Mouse (Mus musculus) heart, embryonic 10.5 days (tissue): ENCODE data around the gene Tmem135. TPM values are rescaled to one million over a fixed set of nuclear protein-coding genes. Genes with fewer than 3 reads are reported as not detected.

Experiments used
- DNase-seq: peaks from one replicate; pipeline ENCODE4 v3.0.0-alpha.2; 2017; ENCODE audit warnings: low spot score
- H3K27ac ChIP-seq: fragments of 300-500 bp; sonication (generic); 2 replicates; pipeline ENCODE4 v1.5.1; 2016; ENCODE audit warnings: mild to moderate bottlenecking
- H3K27me3 ChIP-seq: fragments of 300-500 bp; sonication (generic); 2 replicates; pipeline ENCODE4 v1.6.1; 2016; ENCODE audit warnings: mild to moderate bottlenecking; ENCODE audit not compliant: poor library complexity, insufficient read depth, severe bottlenecking
- H3K36me3 ChIP-seq: fragments of 300-500 bp; sonication (generic); 2 replicates; pipeline ENCODE4 v1.6.1; 2016; ENCODE audit warnings: mild to moderate bottlenecking, moderate library complexity
- H3K4me1 ChIP-seq: fragments of 300-500 bp; sonication (generic); 2 replicates; pipeline ENCODE4 v1.6.1; 2016; ENCODE audit warnings: mild to moderate bottlenecking
- H3K4me3 ChIP-seq: fragments of 300-500 bp; sonication (generic); 2 replicates; pipeline ENCODE4 v1.5.1; 2016; ENCODE audit warnings: mild to moderate bottlenecking, moderate library complexity
- H3K9me3 ChIP-seq: fragments of 300-500 bp; sonication (generic); 2 replicates; pipeline ENCODE4 v1.6.1; 2016; ENCODE audit warnings: mild to moderate bottlenecking, moderate library complexity
- WGBS: fragments of 180-500 bp; shearing (Covaris S2); methylation state at CpG from one replicate; pipeline ENCODE4 v1.1.7; 2016; 5-methylcytosine and 5-hydroxymethylcytosine counted together
- polyA plus RNA-seq: library from polyadenylated mRNA; unstranded; fragments of >200 nt; fragmentation: Nextera tagmentation; extraction: Ambion mirVana; gene quantifications from 2 replicates; pipeline ENCODE4 v1.2.1, GENCODE M21; 2016

Gene Tmem135
- polyA plus RNA-seq, 1 experiment from 2014 or later, result 29.2 TPM

DNA sequence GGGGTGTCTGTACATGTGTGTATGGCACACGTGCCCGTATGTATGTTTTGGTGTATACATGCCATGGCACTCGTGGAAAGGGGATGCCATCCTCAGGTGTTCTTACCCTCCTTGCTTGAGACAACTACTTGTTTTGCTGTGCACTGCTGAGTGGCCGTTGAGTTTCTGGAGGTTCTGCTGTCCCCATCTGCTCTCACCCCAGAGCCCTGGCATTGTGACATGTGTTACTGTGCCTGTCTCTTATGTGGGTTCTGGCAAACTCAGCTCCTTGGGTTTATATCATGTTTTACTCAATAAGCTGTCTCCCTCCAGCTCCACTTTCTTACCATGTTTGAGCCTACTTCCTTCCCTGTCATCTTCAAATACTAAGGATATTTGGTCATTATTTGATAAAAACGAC is 40.0 kb downstream of the Tmem135 start:
- DNase-seq, result no peak
- H3K27ac ChIP-seq, result no peak overlapping the region
- H3K27me3 ChIP-seq, result no peaks in the 10 kb centered on the region
- peaks cover 19% of the 10 kb centered on the region for H3K4me1 ChIP-seq
- 79% methylated on average over 5 of the region's 5 CpGs for WGBS
- H3K36me3 ChIP-seq, result no peaks in the 10 kb centered on the region
- no peak overlapping the region for H3K4me3 ChIP-seq
- no peaks in the 10 kb centered on the region for H3K9me3 ChIP-seq

DNA sequence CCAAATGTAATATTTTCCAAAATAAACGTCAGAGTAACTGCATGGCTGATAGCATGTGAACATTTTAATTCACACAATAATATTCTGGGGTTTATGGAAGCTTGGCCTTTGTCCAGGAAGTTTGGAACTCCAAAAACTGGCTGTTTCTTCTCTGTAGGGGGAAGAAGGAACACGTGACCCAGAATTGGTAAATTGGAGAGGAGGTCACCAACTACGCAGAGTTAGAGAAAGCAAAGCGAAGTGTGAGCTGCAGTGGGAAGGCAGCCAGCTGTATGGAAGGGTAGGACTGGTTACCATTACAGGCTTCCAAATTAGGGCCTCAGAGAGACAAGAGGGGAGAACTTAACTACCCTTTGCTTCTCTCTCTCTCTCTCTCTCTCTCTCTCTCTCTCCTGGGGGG is 47.7 kb downstream of the Tmem135 start:
- no peaks in the 10 kb centered on the region for H3K4me1 ChIP-seq
- no peak for DNase-seq
- no peaks in the 10 kb centered on the region for H3K9me3 ChIP-seq
- 82% methylated on average over 4 of the region's 4 CpGs for WGBS
- no peak overlapping the region for H3K27ac ChIP-seq
- no peaks in the 10 kb centered on the region for H3K36me3 ChIP-seq
- no peak overlapping the region for H3K4me3 ChIP-seq
- no peaks in the 10 kb centered on the region for H3K27me3 ChIP-seq

DNA sequence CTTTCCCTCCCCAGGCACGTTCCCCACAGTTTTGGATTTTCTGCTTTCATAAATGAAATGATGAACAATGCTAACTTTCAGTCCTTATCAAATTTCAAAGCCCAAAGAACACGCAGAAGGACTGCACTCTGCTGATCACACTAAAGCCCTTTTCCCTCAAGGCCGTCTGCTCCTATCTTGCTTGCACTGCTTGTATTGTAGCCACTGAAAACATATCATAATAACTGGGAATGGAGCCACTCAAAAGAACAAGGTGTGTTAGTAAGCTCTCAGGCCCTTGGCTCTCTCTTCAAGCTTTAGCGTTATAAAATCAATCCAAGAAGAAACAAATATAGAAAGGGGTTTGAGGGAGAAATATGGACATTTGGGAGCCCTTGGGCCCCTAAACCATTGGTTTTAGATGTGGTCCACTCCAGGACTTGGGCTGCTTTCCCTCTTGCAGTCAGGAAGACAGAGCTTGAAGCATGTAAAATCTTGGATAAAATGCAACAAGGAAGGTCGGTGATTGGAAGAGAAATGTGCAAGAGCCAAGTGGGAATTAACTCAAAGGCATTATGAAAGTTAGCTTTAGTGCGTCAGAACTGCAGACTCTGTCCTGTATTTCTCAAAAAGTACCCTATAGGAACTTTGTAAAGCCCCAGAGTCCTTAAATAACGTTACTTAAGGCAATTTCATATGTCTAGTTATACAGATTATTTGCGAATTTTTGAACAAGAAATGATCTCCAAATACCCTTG is 48.3 kb downstream of the Tmem135 start:
- DNase-seq, result no peak
- no peaks in the 10 kb centered on the region for H3K36me3 ChIP-seq

DNA sequence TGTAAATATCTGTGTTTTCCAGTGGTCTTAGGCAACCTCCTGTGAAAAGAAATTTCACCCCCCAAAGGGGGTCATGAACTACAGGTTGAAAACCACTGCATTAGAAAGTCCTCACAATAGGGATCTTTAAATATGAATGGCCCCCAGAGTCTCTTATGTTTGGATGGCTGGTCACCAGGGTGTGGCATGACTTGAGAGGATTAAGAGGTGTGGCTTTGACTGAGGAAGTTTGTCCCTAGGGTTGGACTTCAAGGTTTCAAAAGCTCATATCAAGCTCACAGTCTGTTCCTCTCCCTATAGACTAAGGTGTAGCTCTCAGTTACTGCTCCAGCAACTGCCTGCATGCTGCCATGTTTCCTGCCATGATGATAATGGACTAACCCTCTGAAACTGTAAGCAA is 62.0 kb downstream of the Tmem135 start:
- Histone ChIP-seq H3K4me3 (no peak overlapping the region), H3K9me3 (no peaks in the 10 kb centered on the region), H3K4me1 (peaks cover 7% of the 10 kb centered on the region), H3K36me3 (no peaks in the 10 kb centered on the region), H3K27me3 (no peaks in the 10 kb centered on the region), H3K27ac (no peak overlapping the region)
- no peak for DNase-seq

More for the DNA sequence above, 48.3 kb downstream of the Tmem135 start:
- Histone ChIP-seq H3K27ac (no peak overlapping the region), H3K4me1 (no peaks in the 10 kb centered on the region), H3K4me3 (no peak overlapping the region), H3K9me3 (no peaks in the 10 kb centered on the region), H3K27me3 (no peaks in the 10 kb centered on the region)
- WGBS, result 74% methylated on average over 8 of the region's 8 CpGs

DNA sequence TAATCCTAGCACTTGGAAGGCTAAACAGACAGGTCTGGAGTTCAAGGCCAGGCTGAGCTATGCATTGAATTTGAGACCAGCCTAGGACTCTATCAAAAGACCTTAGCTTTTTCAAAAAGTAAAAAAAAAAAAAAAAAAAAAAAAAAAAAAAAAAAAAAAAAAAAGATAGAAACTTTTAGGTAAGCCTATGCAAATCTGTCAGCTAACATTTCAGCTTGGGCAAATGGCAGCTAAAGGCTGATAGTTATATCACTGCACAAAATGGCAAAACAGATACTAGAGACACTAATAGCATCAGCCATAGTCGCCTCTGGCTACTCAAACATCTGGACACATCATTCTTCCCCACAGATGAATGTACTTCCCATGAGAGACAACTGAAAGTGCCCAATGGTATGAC is 64.2 kb downstream of the Tmem135 start:
- H3K27ac ChIP-seq, result no peak overlapping the region
- no peak for DNase-seq
- 87% methylated on average over 1 of the region's 1 CpGs for WGBS
- H3K9me3 ChIP-seq, result no peaks in the 10 kb centered on the region
- H3K27me3 ChIP-seq, result no peaks in the 10 kb centered on the region
- no peaks in the 10 kb centered on the region for H3K36me3 ChIP-seq
- H3K4me3 ChIP-seq, result no peak overlapping the region
- peaks cover 17% of the 10 kb centered on the region for H3K4me1 ChIP-seq

DNA sequence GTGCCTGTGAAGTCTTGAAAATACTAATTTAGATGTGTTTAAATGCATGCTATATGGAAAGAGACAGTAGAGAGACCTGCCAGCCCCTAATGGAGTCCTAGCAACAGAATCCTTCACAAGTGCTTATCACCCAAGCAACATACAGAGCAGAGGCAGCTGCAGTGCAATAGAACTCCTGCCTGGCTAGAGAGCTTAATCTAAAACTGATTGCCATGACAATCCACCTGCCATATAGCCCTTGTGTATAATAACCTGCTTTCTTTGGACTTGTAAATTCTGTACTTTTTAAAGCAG is 64.9 kb downstream of the Tmem135 start:
- Histone ChIP-seq H3K36me3 (no peaks in the 10 kb centered on the region), H3K27me3 (no peaks in the 10 kb centered on the region), H3K9me3 (no peaks in the 10 kb centered on the region), H3K4me1 (peaks cover 17% of the 10 kb centered on the region), H3K27ac (peak overlapping the region; percentile 95), H3K4me3 (peak overlapping the region; percentile 97)
- DNase-seq, result no peak

DNA sequence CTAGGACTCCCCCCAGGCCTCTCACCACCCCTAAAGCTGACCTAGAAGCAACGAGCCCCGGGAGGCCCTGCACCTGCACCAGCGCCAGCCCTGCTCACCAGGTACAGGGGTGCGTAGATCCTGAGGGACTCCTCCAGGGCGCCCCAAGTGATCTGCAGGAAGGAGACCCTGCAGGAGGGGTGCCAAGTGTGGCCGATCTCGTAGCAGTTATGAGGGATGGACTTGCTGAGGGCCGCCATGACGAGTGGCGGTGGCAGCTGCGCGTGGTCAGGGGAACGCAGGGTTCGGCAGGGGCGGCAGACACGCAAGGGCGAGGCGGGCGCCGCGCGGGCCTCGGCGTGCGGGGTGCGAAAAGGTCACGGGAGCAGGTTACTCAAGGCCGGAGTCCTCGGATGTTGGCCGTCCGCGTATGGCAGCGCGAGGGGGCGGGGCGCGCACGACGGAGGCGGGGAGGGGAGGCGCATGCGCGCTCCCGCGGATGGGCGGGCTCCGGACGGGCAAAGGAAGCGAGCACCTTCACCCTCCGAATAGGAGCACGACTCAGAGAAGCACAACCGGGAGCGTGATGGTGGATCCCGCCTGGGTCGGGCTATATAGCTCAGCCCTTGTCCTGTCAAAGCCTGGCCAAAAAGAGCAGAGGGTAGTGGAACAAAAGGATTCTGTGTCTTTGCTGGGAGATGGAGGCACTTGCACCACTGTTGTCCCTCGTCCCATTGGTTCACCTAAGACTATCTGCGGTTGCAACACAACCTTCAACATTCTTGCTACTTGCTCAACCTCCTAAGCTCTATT is 65.5 kb downstream of the Tmem135 start:
- Histone ChIP-seq H3K27me3 (no peaks in the 10 kb centered on the region), H3K27ac (peak overlapping the region; percentile 95), H3K9me3 (no peaks in the 10 kb centered on the region), H3K4me3 (peak overlapping the region; percentile 97), H3K4me1 (peaks cover 17% of the 10 kb centered on the region), H3K36me3 (no peaks in the 10 kb centered on the region)
- WGBS, result under 1% methylated on average over 57 of the region's 57 CpGs
- DNase-seq, result peak; percentile 94

DNA sequence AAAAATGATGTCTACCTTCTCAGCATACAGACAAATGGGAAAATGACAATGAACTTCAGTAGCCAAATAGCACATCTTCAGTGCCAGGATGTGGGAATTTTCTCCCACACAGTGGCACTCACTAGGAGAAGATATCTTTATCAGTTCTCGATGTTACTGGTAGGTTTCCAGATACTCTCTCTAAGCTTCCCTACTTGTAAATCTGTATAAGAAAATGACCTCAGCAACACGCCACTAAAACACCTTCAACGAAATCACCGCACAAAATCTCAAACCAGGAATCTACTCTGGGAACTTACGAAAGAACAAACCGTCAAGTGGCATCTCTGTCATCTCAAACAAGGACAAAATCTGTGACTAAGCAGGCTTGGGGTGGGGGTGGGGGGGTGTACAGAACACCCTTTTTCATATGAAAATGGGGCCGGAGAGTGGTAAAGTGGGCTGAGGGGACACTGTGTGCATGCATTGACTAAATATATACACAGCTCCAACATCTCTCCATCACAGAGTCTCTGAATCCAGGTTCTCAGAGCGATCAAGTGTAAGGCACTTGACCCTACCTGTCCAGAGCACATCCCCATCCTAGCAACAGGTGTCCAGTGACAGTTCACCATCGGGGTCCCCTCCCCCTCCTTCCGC is 66.2 kb downstream of the Tmem135 start:
- Histone ChIP-seq H3K9me3 (no peaks in the 10 kb centered on the region), H3K36me3 (no peaks in the 10 kb centered on the region), H3K4me3 (peak overlapping the region; percentile 97), H3K27ac (peak overlapping the region; percentile 95), H3K27me3 (no peaks in the 10 kb centered on the region), H3K4me1 (peaks cover 17% of the 10 kb centered on the region)
- DNase-seq, result no peak
- 33% methylated on average over 10 of the region's 10 CpGs for WGBS

DNA sequence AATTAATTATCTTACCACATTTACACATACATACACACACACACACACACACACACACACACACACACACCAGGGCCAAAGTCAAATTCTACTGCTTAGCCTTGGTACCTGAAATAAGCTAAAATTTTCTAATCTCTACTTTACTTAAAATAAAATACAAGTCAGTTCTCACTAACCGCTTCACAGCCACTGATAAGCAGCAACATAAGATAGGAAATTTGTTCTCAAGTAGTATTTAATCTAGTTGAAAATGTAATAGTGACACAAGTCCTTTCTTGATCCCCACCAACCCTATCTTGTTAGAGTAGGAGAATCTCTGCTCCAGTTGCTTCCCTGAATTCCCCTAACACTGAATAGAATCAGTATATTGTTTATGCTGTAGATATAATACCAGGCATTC is 67.6 kb downstream of the Tmem135 start:
- H3K9me3 ChIP-seq, result no peaks in the 10 kb centered on the region
- no peak overlapping the region for H3K27ac ChIP-seq
- DNase-seq, result no peak
- no peak overlapping the region for H3K4me3 ChIP-seq
- H3K36me3 ChIP-seq, result 0 out of 2 replicates have a peak, but pooled peaks cover 2% of the 10 kb centered on the region
- WGBS, result 55% methylated on average over 1 of the region's 1 CpGs
- H3K4me1 ChIP-seq, result peaks cover 17% of the 10 kb centered on the region
- no peaks in the 10 kb centered on the region for H3K27me3 ChIP-seq

DNA sequence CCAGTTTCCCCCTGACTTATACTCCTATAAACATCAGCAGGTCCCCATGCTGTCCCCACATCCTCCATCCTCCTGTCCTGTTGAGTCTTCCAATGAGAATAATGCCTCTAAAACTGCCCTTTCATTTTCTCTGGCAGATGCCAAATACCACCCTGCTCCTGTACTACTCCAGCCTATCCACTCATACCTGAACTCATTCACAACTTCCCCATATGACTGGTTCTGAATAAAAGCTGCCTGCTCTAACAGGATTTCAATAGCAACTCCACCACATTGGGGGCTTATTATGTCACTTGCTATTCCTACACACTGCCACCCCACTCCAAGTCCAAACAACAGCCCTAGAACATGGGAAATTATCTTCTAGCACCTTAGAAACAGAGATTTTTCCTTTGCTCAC is 68.7 kb downstream of the Tmem135 start:
- no peak overlapping the region for H3K4me3 ChIP-seq
- DNase-seq, result no peak
- peaks cover 17% of the 10 kb centered on the region for H3K4me1 ChIP-seq
- H3K27me3 ChIP-seq, result no peaks in the 10 kb centered on the region
- H3K36me3 ChIP-seq, result 0 out of 2 replicates have a peak, but pooled peaks cover 6% of the 10 kb centered on the region
- H3K27ac ChIP-seq, result no peak overlapping the region
- H3K9me3 ChIP-seq, result no peaks in the 10 kb centered on the region

DNA sequence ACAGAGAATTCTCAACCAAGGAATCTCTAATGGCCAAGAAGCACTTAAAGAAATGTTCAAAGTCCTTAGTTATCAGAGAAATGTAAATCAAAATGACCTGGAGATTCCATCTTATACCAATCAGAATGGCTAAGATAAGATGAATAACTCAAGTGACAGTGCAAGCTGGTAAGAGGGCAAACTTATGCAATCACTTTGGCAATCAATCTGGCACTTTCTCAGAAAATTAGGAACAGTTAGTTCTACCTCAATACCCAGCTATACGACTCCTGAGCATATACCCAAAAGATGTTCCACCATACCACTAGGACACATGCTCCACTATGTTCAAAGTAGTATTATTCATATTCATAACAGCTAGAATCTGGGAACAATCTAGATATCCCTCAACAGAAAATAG is 74.1 kb downstream of the Tmem135 start:
- no peaks in the 10 kb centered on the region for H3K9me3 ChIP-seq
- no peak overlapping the region for H3K4me3 ChIP-seq
- 89% methylated on average over 1 of the region's 1 CpGs for WGBS
- H3K4me1 ChIP-seq, result peaks cover 19% of the 10 kb centered on the region
- H3K36me3 ChIP-seq, result 0 out of 2 replicates have a peak, but pooled peaks cover 6% of the 10 kb centered on the region
- no peak for DNase-seq
- no peak overlapping the region for H3K27ac ChIP-seq
- H3K27me3 ChIP-seq, result no peaks in the 10 kb centered on the region

DNA sequence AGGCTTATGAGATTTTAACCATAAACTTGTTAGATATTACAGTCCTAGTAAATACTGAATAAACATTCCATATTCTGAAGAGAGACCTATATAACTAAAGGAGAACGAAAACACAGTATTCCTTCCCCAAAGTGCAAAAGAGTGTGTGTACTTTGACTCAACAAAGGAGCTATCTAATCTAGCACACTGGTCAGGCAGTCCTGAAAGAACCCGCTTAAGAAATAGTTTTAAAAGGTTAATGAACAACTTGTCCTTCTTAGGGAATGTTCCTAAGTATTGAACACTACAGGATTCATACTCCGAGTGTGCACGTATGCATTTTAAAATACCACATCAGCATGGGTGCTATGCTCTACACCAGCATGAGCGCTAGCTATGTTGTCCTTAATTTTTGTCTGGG is 76.3 kb downstream of the Tmem135 start:
- H3K4me1 ChIP-seq, result peaks cover 19% of the 10 kb centered on the region
- H3K36me3 ChIP-seq, result 0 out of 2 replicates have a peak, but pooled peaks cover 6% of the 10 kb centered on the region
- WGBS, result 81% methylated on average over 5 of the region's 5 CpGs
- DNase-seq, result no peak
- H3K27me3 ChIP-seq, result no peaks in the 10 kb centered on the region
- H3K27ac ChIP-seq, result no peak overlapping the region
- H3K4me3 ChIP-seq, result no peak overlapping the region
- no peaks in the 10 kb centered on the region for H3K9me3 ChIP-seq

DNA sequence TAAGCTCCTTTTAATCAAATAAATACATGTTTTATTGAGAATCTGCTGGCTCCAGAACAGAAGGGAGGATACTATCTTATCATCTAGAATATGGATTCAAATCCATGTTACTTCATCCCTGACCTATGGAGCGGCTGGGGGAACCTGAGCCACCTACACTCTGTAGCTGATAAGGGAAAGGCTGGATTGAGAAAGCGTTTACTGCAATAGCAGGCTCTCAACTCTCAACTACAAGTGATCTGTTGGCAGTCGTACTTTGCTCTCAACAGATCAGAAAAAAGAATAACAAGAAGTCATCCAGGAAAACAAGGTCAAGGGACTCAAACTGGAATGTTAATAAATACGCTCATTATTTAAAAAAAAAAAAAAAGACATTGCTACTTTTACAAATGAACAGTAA is 77.3 kb downstream of the Tmem135 start:
- 0 out of 2 replicates have a peak, but pooled peaks cover 6% of the 10 kb centered on the region for H3K36me3 ChIP-seq
- peaks cover 19% of the 10 kb centered on the region for H3K4me1 ChIP-seq
- 38% methylated on average over 4 of the region's 4 CpGs for WGBS
- H3K4me3 ChIP-seq, result no peak overlapping the region
- H3K27me3 ChIP-seq, result no peaks in the 10 kb centered on the region
- H3K9me3 ChIP-seq, result no peaks in the 10 kb centered on the region
- DNase-seq, result no peak
- H3K27ac ChIP-seq, result no peak overlapping the region
